Comparison of ENCODE assay signal across 21 mouse cellular contexts in genomic region chr1:152275011-152275410, GRCm38 (mm10).
"Had no signal": no experiment of that assay in that cellular context is flagged by ENCODE, and none has a peak within 500 bp of the region (broad histone marks: within the 10 kb centered on the region; RNA-seq: fewer than 3 reads in every experiment).

No protein-coding gene starts in this region.

- H3K4me1 ChIP-seq: heart, embryonic 10.5 days; limb, embryonic 13.5 days; limb, embryonic 15.5 days; liver, embryonic 13.5 days had no signal

- DNase-seq: gastrocnemius, postnatal 14 days; gastrocnemius, postnatal 36 days; heart, adult 18-20 months; heart, postnatal 10 days; kidney, adult 18-20 months; kidney, adult 8-10 months; kidney, postnatal 10 days; kidney, postnatal 25 days; kidney, postnatal 4 days; left cerebral cortex, postnatal 4 days; liver, embryonic 13.5 days had no signal

- H3K9ac ChIP-seq: heart, embryonic 12.5 days; hindbrain, embryonic 13.5 days; hindbrain, embryonic 15.5 days; limb, embryonic 13.5 days; limb, embryonic 15.5 days; liver, embryonic 13.5 days had no signal

- H3K4me3 ChIP-seq: heart, embryonic 10.5 days; heart, embryonic 12.5 days; hindbrain, embryonic 13.5 days; hindbrain, embryonic 15.5 days; layer of hippocampus, adult 2 months; left cerebral cortex, adult 2 months; limb, embryonic 13.5 days; limb, embryonic 15.5 days; liver, embryonic 13.5 days had no signal

- H3K27ac ChIP-seq: heart, embryonic 10.5 days; hindbrain, embryonic 13.5 days; hindbrain, embryonic 15.5 days; hindbrain, postnatal 0 days; layer of hippocampus, adult 2 months; left cerebral cortex, adult 2 months; limb, embryonic 13.5 days; limb, embryonic 15.5 days; liver, embryonic 13.5 days had no signal

- H3K9me3 ChIP-seq: heart, embryonic 10.5 days; hindbrain, embryonic 13.5 days; hindbrain, embryonic 15.5 days; limb, embryonic 15.5 days; liver, embryonic 13.5 days had no signal

- H3K27me3 ChIP-seq: heart, embryonic 12.5 days; hindbrain, embryonic 13.5 days; hindbrain, embryonic 15.5 days; limb, embryonic 13.5 days; limb, embryonic 15.5 days; liver, embryonic 13.5 days had no signal

- H3K36me3 ChIP-seq: heart, embryonic 10.5 days; heart, embryonic 12.5 days; hindbrain, embryonic 13.5 days; hindbrain, embryonic 15.5 days; limb, embryonic 13.5 days; limb, embryonic 15.5 days; liver, embryonic 13.5 days had no signal

- ATAC-seq: hindbrain, postnatal 0 days; intestine, embryonic 16.5 days had no signal

- H3K4me2 ChIP-seq: heart, embryonic 12.5 days; hindbrain, embryonic 13.5 days; hindbrain, embryonic 15.5 days; limb, embryonic 13.5 days; limb, embryonic 15.5 days; liver, embryonic 13.5 days had no signal
